Mouse (Mus musculus) frontal cortex, adult 2 months (tissue): ENCODE data around the gene Ube2h. TPM values are rescaled to one million over a fixed set of nuclear protein-coding genes. Genes with fewer than 3 reads are reported as not detected.

Source experiments
- DNase-seq, 2 experiments: peaks; one replicate each; pipeline ENCODE4 v3.0.0; 2022; ENCODE audit warnings: low spot score in 1 of 2; ENCODE audit errors: extremely low spot score in 1 of 2
- polyA plus RNA-seq: library from polyadenylated mRNA; depleted of rRNA; stranded (reverse); fragments of >200 nt; gene quantifications from 2 replicates; pipeline ENCODE4 v1.2.3, GENCODE M21; 2012

The Ube2h gene
- polyA plus RNA-seq, 1 experiment, result 78.2 TPM

DNA sequence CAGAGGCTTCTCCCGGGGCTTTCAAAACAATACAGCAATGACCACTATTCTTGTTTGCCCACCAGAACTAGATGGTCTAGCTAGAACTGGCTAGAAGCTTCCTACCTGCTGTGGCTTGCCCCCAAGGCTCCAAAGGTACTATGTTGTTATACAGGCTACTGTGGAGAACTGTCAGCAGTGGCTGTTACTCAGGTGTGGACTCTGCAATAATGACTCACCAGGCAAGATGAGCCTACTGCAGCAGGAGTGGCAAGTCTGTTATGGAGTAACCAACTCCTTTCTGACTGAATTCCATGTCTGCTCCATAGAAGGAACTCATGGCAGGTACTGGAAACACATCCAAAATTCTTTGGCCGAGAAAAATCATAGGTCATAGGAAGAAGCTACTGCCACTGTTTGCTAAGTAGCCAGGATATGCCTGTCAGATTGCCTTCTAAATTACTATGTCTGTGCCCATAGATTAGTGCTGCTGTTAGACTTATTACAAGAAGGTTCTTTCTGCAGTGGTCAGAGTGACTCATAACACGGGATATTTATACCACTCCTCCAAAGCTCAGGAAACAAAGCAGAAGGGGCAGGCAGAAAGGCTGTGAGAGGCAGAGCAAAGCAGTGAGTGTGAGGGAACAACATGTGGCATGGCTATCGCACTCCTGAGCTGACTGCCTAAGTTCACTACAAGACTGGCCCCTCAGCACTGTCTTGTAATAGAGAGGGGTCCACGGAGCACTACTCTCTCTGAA, 51.9 kb downstream of the Ube2h start:
- no peak for DNase-seq

DNA sequence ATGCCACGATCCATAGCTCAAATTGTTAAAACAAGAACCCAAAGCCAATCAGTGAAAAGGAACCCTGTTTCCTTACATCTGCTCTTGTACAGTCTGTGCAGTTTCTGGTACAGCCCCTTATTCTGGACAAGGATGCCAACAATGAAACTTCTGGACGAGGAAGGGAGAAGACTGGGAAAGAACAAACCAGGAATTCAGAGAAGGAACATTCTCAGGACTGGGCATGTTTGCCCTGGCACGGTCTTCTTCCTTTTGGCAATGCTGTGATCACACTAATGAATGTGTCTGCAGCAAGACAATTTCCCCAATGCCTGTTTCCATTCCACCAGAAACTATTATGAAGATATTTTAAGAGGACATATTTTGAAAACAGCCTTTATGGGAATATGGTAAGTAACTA, 55.6 kb downstream of the Ube2h start:
- DNase-seq, result no peak

DNA sequence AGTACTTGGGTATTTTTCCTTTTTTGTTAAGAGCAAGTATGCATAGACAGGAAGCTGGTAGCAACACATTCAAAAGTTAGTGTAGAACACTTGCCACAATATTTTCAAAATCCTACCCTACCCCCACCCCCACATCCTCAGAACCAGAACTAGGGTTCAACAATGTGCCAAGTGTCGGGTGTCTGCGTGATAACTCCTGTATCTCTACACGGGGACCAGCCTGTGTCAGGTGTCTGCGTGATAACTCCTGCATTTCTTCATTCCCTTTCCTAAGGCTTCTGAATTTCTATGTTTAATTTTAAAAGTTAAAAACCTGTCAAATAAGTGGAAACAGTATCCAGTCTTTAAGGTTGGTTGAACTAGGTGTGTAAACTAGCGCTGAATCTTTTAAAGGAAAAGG, 58.4 kb downstream of the Ube2h start:
- DNase-seq, result no peak

DNA sequence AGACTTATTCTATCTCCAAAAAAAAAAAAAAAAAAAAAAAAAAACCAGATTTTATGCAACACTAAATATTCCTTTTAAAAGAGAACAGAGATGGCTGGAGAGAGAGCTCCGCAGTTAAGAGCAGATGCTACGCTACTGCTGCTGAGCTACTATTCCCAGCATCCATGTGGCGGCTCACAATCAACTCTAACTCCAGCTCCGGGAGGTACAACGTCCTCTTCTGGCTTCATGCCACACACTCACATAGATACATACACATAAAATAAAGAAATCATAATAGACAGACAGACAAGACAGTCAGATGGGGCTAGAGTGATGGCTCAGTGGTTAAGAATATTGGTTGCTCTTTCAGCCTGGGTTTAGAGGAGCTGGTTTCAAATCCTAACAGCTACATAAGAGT, 58.9 kb downstream of the Ube2h start:
- no peak for DNase-seq

DNA sequence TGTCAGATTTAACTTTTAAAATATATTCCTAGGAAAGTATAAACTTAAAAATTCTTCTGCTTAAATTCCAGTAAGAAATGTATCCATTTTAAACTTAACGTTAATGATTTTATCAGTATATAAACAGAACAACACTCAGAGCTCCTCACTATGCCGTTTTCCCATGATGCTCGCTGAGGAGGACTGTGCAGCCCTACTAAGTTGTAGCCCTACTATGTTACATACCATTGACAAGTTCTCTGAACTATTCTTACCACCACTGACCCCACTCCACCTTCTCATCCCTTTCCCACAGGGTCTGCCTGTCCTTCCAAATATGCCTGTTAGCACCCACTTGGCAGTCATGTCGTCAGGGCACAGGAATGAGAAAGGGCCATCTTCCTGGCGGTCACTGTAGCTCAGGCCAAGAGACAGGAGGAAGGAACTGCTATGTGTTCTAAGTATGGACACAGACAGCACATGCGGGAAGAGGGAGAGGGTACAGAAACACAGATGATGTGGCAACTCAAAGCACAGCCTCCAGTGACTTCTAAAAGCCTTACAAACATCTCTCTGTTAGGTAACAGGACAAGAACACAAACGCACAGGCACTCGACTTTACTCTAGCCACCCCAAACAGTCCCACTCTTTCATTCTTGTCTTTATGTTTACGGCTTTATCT, 60.9 kb downstream of the Ube2h start:
- DNase-seq, result no peak

DNA sequence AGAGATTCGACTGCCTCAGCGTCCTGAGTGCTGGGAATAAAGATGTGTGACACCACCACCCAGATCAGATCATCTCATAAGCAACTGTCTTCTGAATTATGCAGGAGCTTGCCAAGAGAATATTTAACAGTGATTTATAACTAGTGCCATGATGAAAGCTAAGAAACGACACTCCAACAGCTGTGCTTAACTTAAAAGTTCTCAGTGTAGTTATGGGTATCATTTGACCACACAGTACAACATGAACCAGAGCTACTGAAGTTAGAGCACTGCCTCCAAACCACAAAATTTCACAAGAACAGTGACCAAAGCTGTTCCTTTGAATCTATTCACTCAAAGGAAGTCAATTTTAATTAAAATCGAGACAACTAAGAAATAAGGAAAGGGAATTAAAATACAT, 61.4 kb downstream of the Ube2h start:
- no peak for DNase-seq

DNA sequence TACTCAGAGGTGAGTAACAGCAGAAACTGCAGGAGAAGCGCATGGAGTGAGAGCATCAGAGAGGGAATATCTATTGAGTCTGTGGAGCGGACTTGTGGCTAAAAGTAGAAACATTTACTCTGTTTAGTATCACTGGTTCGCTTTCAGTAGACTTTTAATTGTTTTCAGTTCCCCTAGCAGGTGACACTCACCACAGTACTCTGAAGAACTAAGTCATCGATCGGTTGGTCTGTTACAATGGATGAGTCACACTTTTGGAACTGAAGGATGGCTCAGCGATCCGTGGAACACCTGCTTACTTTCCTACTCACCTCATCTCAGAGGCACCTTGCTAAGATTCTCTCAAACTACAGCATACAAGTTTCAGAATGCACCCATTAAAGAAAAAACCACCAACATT, 64.2 kb downstream of the Ube2h start:
- DNase-seq, result no peak

DNA sequence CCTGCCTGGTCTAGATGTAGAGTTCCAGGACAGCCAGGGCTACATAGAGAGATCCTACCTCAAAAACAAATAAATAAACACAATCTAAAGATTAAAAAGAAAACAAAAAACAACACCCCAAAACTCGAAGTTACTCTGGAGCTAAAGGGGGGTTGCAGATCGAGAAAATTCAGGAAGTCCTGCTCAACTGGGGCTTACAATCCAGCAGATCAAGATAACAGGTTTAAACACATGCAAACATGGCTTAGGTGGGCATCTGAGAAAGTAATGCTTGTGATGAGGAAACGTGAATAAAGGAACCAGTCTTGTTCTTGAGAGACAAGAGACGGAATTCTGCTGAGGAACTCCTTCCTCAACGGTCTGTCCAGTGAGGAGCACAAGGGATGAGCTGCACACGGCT, 65.1 kb downstream of the Ube2h start:
- DNase-seq, result no peak

DNA sequence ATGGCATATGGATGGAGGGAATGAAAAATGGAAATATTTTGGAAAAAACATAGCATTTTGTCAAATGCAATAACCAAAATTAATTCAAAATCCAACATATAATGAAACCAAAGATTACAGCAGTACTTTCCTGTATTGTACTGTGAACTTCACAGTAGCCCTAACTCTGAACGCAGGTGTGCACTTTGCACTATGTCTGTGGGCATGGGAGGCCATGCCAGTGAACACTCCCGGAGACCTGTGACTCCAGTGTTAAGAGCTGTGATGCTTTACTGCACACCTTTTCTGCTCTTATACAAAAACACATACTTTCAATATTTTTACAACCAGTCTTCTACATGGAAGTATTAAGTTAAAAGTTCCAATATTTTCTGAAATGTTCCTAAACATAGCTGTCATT, 66.3 kb downstream of the Ube2h start:
- DNase-seq, result no peak

DNA sequence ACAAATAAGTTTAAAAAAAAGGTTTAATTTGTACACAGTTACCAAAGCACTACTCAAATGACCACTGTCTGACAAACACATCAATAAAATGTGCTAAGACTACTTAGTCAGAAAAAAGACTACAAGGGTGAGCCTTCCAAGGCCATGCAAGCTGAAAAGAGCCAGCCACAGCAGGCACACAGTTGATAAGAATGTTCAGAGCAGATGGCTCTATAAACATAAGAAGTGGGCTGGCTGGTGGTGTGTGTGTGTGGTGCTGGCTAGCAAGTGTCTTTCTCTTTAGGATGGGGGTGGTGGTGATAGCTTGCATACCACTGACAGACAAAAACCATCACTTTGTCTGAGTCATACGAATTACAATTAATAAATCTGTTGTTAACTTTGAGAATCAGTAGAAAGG, 67.8 kb downstream of the Ube2h start:
- peak; percentile 37 to 40 for DNase-seq

DNA sequence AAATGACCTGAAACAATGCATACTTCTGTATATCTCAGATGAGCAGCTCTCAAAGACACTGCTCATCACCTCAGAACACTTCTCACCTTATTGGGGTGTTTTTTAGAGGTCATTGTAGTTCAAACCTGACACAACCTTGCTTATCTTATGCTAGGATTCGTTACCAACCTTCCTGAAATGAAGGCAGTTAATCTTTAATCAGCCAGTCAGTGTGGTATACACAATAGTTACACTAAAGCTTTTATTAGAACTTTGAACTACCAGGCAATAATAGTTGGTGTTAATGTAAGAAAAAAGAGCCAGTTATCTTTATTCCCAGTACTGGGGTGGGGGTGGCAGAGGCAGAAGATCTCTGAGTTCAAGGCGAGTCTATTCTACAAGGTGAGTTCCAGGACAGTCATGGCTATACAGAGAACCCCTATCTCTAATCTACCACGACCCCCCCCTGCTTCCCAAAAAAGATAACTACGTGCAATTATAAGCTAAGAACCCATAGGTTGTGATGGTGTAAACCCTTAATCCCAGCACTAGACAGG, 72.5 kb downstream of the Ube2h start:
- DNase-seq, result no peak

DNA sequence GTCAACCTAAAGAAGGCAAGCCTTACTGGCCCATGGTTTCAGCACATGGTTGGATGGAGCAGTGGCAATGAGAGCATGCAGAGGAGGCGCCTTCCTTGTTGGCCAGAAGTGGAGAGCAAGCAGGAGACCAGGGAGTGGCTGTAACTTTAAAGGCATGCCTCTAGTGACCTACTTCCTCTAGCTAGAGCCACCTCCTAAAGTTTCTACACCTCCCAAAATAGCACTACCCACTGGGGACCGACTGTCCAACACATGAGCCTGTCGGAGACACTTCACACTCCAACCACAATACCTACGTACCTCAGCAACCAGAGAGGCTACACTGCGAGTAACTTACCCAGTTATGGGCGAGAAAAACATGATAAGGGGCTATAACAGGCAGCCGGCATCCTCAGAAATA, 74.1 kb downstream of the Ube2h start:
- DNase-seq, result peak in 1 of 2 experiments; percentile 6

DNA sequence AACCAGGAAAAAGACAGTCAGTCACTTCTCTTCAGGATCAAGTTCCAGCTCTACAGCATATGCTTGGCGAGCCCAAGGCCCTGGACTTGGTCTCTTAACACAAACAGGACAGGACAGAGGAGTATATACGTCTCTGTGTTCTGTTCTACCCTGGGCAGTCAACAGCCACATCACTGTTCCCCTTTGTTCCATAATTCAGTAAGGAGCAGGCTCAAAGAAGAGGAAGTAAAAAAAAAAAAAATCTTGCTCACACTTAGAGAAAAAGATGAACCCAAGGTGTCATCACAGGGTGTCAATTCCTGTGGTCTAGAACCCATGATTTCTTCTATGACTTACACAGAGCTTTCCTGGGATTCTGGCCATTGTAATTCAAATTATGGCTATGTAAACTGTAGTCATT, 75.4 kb downstream of the Ube2h start:
- no peak for DNase-seq

DNA sequence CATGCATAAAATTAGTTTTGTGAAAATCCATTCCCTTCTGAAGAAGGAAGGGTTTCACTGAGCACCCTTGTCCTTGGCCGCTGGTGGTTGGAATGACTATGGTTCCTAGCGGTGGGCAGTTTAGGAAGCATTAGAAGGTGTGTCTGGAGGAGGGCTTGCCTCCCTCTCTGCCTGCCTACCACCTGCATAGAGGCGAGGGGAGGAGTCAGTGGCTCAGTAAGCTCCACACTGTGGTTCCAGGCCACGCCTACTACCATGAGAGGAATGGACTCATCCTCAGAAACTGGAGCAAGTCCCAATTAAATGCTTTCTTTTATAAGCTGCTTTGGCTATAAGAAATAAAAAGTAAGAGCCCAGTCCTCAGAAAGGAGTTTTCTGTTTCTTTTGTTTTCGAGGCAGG, 76.0 kb downstream of the Ube2h start:
- no peak for DNase-seq

DNA sequence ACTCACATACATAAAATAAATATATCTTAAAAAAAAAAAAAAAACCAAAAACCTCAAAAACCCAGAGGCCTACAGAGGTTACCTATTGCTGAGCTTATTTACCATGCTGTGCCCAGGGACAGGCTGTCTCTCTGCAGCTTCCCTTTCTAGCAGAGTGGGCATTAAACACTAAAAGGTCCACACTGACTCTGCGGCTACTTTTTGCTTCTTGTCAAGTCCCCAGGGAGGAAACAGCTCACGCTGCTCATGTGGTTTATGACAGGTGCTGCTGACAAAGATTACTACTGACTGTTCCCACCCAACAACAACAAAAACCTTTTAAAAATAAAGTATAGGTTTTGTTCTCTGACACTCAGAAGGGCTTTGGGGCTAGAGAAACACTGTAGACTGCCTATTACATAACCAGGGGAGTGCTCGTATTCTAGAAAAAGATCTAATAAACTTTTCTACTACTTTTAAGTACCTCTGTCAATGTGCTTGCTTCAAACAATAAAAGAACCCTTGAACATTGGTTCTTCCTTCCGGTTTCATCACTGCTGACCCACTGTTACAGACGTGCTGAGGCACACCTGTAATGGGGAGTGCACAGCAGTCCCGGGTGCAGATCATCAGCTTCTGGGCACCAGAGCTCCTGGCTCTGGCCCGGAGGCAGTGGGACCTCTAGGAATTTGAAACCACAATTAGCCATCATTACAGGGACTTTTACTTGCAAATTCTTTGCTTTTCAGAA, 77.2 kb downstream of the Ube2h start:
- DNase-seq, result no peak

DNA sequence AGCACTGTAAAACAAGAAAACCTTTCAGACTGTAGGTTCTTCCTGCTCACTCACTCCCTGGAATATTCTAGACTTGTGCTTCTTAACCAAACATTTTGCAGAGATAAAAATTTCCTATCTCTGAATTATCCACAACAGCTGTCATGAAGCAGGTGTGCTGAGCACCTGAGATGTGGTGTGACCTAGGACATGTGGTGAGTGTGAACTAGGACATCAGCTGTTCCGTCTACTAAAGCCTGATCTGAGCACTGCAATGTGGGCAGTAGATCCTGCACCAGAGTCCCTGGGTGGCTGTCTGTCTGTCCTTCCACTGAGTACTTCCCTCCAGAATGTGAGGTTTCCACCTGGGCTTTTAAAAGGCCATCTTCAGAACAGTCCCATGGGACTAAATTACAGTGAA, 79.6 kb downstream of the Ube2h start:
- DNase-seq, result no peak

DNA sequence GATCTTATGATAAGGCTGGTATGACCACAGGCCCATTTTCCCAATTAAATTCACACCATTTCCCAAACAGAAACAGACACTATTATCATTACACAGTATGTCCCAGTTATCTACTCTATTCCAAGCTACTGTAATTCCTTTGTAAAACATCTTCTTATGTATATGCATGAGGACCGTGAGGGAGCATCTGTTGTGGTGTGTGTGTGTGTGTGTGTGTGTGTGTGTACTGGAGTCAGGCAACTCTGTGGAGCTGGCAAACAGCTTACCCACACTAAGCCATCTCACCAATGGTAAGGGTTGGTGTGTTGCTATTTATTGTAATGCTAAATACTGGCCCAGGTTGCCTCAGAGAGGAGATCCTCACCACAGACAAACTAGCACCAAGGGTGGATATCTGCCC, 82.0 kb downstream of the Ube2h start:
- peak in 1 of 2 experiments; percentile 53 for DNase-seq

DNA sequence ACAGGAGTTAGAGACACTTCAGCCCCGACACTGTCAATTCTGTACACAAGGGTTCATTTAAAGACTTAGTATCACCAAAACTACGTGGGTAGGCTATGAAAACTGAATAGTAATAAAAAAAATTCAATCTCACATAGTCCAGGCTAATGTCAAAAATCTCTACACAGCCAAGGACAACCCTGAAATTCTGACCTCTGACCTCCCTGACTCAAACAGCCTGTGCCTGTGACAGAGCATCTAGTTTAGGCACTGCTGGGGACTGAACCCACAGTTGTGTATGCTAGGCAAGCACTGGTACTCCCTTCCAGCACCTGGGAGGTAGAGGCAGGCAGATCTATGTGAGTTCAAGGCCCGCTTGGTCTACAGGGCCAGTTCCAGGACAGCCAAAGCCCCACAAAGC, 86.8 kb downstream of the Ube2h start:
- DNase-seq, result no peak

DNA sequence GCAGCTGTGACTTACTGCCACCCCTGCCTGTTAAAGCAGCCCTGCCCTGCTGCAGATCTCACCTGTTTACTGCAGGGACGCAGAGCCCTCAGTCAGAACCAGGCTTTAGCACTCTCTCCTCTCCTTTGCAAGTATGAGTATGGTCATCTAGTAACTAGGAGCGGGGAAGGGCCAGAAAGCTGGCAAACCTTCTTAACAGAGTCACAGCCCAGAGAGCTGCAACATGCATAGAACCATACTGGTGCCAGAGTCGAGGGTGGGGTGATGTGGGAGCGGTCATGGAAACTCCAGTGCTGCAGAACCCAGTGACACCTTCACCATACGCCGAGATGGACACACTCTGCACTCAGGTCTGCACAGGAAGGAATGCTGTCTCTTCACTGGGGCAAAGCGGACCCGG, 91.9 kb downstream of the Ube2h start:
- no peak for DNase-seq

DNA sequence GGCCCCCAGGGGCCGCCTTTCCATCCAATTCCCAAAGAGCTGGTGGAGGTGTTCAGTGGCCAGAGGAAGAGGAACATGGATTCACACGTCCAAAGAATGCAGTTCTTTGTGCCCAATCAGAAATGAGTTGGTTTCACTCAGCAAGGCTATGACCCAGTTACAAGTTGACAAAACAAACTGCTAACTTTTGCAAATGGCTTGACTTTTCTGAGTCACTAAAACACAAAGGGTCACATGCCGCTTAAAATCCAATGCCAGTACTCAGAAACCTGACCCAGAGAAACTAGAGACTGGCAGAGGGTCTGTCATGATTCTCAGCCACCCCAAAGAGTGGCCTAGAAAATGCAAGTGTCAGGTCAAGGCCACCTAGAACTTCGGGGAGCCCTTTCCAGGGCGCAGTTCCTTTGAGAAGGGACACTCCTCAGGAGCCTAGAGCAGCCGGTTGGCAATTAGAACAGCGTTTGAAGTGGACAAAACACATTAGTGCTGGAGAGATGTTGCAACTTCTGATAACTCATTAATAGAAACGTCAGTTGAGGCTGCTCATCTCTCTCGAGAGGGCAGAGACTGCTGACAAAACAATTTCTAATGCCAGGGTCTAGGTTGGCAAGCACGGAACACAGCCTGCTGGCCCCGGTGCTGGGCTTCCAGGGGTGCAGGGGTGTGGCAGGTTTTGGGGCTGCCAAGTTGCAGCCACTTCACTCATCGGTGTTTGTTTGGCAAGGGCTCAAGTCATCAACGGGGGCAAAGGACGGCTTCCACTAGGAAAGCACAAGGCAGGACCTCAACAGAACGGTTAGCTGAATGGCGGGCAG, 92.5 kb downstream of the Ube2h start:
- DNase-seq, result no peak

DNA sequence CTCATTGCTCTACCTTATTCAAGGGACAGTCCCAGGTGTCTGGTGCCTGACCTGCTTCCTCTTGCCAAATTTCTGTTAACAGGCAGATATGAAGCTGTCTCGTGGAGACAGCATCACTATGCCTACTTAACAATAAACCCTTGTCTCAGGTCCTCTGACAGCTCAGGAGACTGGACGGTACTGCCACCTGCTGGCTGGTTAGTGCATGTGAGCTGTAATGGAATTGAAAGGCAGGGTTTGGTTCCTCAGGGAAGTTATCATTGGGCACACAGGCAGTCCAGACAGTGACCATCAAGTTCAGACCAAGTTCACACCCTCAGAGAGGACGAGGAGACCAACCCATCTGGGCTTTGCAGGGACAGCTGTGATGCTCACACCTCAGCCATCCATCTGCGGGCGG, 93.6 kb downstream of the Ube2h start:
- peak; percentile 26 to 83 for DNase-seq
